Mouse (Mus musculus) cerebellum, adult 9-10 months (tissue): ENCODE measurements around the gene Ino80.

ENCODE experiments used
- DNase-seq: peaks from one replicate; pipeline ENCODE4 v3.0.0; 2022

The Ino80 gene

DNA sequence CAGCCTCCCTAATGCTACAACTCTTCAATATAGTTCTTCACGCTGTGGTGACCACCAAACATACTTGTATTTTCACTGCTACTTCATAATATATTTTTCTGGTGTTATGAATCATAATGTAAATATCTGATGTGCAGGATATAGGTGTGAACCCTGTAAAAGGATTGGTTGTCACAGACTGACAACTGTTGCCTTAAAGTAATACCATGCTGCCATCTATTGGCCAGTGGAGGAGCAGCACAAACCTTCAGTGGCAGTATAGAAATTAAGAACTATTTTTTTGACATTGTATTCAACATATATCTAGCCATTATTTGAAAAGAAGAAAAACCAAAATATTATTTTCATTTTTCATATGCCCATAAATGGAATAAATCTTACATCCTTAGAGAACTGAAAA, 40.5 kb downstream of the Ino80 start:
- peak; percentile 76 for DNase-seq

GRCm38 (mm10) chr2:119436467-119436866, 41.0 kb downstream of the Ino80 start:
- DNase-seq, result no peak

DNA sequence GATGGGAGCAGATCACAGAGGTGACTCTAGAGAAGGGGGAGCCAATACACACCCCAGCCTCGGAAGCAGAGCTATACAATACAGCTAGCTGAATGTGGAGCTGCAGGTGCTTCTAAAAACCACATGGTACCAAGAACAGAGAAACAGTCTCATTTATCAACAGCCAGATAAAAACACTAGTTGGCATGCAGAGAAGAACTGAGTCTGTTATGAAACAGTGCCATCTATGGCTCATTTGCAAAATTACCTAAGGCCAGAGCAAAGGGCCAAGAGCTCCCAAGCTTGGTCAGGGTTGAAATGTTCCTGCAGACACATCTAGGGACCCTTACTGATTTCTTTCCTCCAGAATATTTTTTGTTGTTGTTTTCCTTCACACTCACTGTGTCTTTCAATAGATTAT, 63.7 kb downstream of the Ino80 start:
- peak; percentile 77 for DNase-seq

DNA sequence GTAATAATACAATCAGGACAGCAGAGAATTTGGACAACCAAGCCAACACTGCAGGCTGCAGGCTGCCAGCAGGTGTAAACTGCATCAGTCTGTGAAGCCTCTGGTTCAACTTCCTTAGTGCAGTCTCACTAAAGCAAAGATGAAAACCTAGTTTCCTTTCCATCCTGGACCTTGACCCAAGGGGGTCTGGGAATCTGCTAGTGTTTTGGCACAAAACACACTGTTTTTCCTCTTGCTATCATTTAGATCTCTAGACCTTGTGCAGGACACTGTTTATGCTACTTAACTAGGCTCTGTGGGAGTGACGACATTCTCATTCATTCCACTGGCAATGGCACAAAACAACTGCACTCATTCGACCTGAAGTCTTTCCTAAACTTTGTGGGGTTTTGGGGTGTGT, 65.8 kb downstream of the Ino80 start:
- no peak for DNase-seq

- DNase-seq, result no peak
Observed at GRCm38 (mm10) chr2:119411016-119411415, 66.5 kb downstream of the Ino80 start.

GRCm38 (mm10) chr2:119408733-119409132, 68.8 kb downstream of the Ino80 start:
- DNase-seq, result no peak

- DNase-seq, result no peak
Observed at GRCm38 (mm10) chr2:119408278-119408677, 69.2 kb downstream of the Ino80 start.

DNA sequence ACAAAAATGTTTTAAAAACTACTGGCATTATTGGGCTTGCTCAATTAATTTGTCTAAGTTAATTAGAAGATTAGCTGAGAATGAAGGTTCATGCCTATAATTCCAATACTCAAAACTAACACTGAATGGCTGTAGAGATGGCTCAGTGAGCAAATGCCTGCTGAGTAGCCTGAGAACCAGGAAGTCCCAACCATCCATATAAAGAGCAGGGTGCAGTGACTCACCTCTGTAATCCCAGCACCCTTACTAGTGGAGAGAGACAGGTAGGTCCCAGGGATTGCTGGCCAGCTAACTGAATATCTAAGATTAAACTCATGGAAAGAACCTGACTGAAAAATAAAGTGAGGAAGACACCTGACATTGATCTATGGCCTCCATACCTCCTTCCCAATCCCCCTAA, 78.2 kb downstream of the Ino80 start:
- no peak for DNase-seq

GRCm38 (mm10) chr2:119398665-119399064, 78.8 kb downstream of the Ino80 start:
- no peak for DNase-seq

GRCm38 (mm10) chr2:119398252-119398651, 79.2 kb downstream of the Ino80 start:
- no peak for DNase-seq

GRCm38 (mm10) chr2:119389992-119390391, 87.5 kb downstream of the Ino80 start:
- no peak for DNase-seq

- no peak for DNase-seq
Observed at GRCm38 (mm10) chr2:119388266-119388665, 89.2 kb downstream of the Ino80 start.

DNA sequence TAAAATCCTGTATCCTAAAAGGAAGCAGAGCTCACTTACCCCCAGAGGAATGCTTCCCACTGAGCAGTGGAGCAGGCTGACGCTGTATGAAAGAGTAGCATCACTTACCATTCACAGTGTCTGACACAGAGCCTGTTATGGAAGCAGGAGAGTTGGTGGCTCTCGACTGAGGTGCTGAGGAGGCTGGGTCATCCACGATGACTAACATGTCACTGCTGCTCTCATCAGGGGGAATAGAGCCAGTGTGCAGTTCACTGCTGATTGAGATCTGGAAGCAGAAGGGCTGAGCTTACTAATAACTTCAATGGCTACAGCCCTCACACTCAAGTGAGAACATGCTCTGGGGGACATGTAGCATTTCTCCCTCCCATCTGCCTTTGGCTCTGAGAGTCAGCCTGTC, 98.0 kb downstream of the Ino80 start:
- no peak for DNase-seq

DNA sequence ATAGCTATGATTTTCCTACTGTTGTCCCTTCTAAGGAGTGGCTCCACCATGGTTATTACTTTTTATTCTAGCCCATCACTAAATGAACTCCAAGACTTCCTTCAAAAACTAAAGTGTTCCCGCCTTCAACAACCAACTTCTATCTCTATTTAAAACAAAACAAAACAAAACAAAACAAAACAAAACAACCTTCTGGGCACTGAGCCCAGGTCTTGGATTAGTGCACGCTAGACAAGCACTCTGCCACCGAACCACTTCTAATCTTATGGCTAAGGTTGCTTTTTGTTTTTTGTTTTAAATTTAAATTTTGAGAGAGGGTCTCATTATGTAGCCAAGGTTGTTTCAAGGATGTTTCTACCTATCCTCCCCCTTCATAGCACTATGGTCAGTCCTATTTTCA, 99.7 kb downstream of the Ino80 start:
- no peak for DNase-seq

DNA sequence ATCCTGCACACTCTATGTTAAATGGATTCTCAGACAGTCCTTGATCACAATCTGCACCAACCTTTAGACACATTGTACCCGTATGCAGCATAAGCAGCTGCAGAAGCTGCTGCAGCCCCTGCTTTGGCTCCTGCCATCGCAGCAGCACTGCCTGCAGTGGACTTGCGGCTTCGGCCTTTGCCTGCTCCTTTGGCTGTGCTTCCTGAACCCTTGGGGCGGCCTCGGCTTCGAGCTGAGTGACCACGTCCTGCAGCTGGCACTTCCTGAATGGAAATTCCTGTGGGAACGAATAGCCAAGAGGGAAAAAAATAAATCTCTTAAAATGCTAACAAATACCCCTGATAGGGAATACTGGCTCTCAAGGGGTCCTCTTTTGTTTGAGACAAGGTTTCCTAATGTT, 100.2 kb downstream of the Ino80 start:
- no peak for DNase-seq

DNA sequence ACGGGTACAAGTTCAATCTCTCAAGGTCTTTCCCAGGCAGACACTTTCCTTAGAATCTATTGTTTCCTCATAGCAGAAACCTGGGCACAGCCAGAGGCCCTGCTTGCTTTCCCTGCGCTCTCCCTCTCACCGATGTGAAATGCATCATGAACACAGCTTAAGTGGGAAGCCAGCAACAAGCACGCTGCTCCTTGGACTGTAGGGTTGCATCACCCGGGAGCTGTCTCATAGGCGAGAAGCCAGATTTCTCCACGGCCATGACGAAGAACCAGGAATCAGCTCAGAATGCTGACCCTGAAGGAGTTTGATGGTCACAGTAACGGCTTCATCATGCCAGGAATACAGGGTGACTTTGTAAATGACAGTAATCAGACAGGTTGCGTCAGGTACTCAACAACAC, 107.4 kb downstream of the Ino80 start:
- DNase-seq, result no peak

DNA sequence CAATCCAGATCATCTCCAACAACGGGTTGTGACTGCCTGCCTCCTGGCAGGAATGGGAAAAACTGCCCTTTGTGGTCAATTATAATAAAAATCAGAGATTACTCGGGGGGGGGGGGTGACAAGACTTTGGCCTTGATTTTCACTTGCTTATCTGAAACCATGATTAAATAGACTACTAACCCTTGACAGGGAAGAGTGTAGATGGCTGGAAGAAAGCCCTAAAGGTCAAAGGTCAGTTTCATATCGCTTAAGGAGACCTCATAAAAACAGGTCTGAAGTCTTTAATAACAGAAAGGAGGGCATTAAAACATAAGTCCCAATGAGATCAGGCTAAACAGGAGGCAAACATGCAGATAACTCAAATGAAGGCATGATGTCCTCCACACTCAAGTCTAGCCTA, 110.1 kb downstream of the Ino80 start:
- no peak for DNase-seq

DNA sequence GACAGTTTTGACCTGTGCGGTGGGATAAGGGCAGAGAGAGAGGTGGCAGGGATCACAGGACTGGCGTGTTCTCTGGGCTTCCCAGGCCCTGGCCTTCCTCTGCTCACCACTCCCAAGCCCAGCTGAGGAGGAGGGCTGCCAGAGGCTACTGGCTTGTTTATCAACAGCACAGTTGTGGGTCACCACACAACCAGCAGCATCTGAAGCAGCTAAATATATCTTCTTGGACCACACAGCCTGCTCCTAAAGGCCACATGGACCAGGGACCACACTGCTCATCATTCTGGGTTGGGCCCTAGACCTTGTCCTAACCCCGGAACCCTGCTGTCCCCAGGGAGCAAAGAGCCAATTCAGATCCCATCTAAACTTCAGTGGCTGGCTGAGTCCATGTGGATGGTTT, 112.5 kb downstream of the Ino80 start:
- no peak for DNase-seq

DNA sequence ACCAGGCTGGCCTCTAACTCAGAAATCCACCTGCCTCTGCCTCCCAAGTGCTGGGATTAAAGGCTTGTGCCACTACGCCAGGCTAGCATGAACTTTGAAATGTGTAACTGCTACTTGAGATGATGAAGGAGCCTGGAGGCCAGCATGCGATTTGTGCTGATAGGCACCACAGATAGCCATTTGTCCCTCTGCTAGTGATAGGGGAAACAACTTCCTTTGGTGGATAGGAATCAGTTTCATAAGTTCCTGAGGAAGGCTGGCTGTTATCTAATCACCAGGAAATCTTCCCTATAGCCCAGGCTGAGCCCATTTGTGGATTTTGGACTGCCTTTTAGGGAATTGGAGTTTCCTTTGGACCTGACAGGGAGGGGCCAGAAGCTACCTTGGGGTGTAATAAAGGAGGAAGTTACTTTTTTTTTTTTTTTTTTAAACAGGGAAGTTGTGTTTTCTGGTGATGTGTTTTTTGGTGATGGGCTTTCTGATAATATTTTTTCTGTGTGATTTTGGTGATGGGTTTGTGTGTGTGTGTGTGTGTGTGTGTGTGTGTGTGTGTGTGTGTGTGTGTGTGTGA, 117.7 kb downstream of the Ino80 start:
- DNase-seq, result no peak

GRCm38 (mm10) chr2:119358249-119358648, 119.2 kb downstream of the Ino80 start:
- no peak for DNase-seq

GRCm38 (mm10) chr2:119356805-119357204, 120.7 kb downstream of the Ino80 start:
- peak; percentile 35 for DNase-seq

DNA sequence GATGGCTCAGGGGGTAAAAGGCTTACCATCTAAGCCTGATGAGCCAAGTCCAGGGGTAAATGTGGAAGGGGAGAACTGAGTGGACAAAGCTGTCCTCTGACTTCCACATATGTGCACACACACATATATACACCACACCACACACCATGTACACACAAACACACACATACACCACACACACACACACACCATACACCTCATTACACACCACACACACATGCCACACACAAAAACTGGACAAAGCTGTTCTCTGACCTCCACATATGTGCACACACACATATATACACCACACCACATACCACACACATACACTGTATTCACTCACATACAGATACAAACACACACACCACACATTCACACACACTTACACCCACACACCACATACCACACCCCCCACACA, 121.2 kb downstream of the Ino80 start:
- DNase-seq, result peak; percentile 42

DNA sequence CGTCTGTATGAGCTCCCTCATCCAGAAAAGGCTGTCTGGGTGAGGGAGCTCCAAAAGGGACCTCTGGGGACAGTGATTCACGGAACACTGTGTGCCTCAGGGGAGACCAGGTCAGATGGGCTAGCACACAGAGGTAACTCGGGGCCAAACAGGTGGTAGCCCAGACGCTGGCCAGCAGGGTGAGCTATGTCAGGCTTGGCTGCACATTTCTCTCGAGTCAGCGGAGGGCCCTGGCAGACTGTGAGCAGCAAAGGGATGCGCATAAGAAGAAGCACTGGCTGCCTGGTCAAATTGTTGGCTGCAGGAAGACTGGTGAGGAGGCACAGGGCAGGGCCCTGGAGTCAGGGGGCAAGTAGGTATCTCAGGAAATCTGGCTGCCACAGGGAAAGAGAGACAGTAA, 121.8 kb downstream of the Ino80 start:
- peak; percentile 94 for DNase-seq

GRCm38 (mm10) chr2:119355089-119355488, 122.4 kb downstream of the Ino80 start:
- peak; percentile 97 for DNase-seq

- DNase-seq, result no peak
Observed at GRCm38 (mm10) chr2:119353707-119354106, 123.8 kb downstream of the Ino80 start.
